Mouse (Mus musculus) frontal cortex, adult 2 months (tissue): ENCODE measurements around the gene Col23a1. TPM values are rescaled to one million over a fixed set of nuclear protein-coding genes. Genes with fewer than 3 reads are reported as not detected.

Experiments used
- DNase-seq, 2 experiments: peaks; one replicate each; pipeline ENCODE4 v3.0.0; 2022; ENCODE audit warnings: low spot score in 1 of 2; ENCODE audit errors: extremely low spot score in 1 of 2
- polyA plus RNA-seq: library from polyadenylated mRNA; depleted of rRNA; stranded (reverse); fragments of >200 nt; gene quantifications from 2 replicates; pipeline ENCODE4 v1.2.3, GENCODE M21; 2012; rRNA removed

Col23a1 gene
- 12.6 and 15.2 TPM in 2 replicates for polyA plus RNA-seq

GRCm38 (mm10) chr11:51289564-51290041 lies at the start of gene Col23a1:
Col23a1 (plus strand) TSS chr11:51289920.
- DNase-seq, result peak in 1 of 2 experiments; percentile 74

DNA sequence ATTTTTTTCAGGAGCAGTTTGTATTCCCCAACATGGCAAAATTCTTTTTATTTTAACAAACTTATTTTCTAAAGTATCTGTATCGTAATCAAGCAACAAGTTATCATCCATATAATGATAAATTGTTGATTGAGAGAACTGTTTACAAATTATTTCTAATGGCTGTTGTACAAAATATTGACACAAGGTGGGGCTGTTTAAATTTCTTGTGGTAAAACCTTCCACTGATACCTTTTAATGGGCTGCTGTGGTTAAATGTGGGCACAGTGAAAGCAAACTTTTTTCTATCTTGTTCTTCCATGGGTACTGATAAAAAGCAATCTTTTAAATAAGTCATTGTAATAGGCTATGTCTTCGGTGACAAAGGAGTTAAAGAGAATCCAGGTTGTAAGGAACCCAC lies 46.8 kb upstream of the Col23a1 start:
- DNase-seq, result no peak

GRCm38 (mm10) chr11:51257006-51257405 lies 32.7 kb upstream of the Col23a1 start:
- DNase-seq, result no peak

DNA sequence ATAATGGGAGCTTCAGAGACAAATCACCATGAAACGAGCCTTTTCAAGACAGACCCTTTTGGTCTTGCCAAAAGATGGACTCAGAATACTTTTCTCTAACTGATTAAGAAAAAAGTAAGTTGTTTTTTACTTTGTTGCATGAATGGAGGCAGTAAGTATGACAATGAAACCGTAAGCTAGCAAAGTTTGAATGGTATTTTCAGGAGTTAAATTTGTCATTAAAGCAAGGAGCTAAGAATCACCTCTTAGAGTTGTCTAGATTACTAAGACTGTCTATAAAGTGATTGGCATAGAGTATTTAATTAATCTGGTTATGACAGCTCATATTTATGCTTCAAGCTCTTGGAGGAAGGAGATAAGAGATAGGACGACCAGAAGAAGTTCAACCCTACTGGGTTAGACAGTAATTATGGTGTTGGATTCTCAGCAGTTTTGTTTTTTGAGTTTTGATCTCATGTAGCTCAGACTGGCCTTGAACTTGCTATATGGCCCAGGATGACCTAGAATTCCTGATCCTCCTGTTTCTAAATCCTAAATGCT lies 28.0 kb upstream of the Col23a1 start, which contains the start of gene Clk4:
TSS of gene Clk4 (plus strand) at position 51 of the 540 bp plus-strand sequence.
- DNase-seq, result no peak

- peak; percentile 96 to 99 for DNase-seq
These were observed 27.1 kb upstream of the Col23a1 start, which contains the start of gene BC049762 for GRCm38 (mm10) chr11:51262342-51263285. BC049762 (minus strand) TSS chr11:51263046.

GRCm38 (mm10) chr11:51263286-51263831 lies 26.4 kb upstream of the Col23a1 start:
- DNase-seq, result peak in 1 of 2 experiments; percentile 48

GRCm38 (mm10) chr11:51264352-51264751 lies 25.4 kb upstream of the Col23a1 start:
- no peak for DNase-seq

DNA sequence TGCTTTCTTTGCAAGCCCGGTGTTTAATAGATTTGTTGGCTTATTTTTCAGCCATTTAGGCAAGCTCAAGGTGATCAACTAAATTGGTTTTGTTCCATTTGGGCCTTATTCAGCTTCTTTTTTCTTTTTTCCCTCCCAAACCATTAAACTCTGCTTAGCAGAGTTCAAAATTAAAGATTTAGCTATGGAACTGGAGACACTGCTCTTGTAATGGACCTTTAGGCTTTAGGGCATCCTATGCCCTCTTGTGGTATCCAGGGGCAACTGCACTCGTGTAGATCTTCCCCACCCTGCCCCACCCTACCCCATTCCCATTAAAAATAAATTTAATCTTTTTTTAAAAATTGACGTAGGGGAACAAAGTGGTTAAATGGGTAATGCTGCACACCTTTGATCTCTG lies 24.4 kb upstream of the Col23a1 start:
- DNase-seq, result peak in 1 of 2 experiments; percentile 43

GRCm38 (mm10) chr11:51274418-51274817 lies 15.3 kb upstream of the Col23a1 start:
- DNase-seq, result no peak

GRCm38 (mm10) chr11:51290066-51290955 lies 591 bp downstream of the Col23a1 start:
- no peak for DNase-seq

- DNase-seq, result no peak
These were observed 4.3 kb downstream of the Col23a1 start for GRCm38 (mm10) chr11:51293956-51294530.

- DNase-seq, result no peak
These were observed 6.0 kb downstream of the Col23a1 start for GRCm38 (mm10) chr11:51295742-51296141.

DNA sequence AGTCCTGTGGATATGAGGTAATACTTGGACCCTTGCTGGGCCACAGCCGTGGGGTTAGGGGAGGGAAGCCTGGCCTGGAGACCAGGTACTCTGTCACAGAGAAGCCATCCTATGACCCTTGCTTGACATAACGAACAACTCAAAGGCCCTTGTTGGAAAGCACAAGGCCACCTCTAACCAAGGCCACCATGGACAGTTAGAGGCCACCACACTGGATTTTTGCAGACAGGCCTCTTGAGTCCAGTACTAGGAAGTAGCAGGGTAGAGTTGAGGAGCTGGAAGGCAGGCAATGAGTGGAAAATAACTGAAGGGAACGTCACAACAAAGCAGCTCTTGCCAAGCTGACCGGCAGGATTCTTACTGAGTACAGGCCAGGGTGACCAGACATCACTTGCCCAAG lies 9.0 kb downstream of the Col23a1 start:
- DNase-seq, result no peak

DNA sequence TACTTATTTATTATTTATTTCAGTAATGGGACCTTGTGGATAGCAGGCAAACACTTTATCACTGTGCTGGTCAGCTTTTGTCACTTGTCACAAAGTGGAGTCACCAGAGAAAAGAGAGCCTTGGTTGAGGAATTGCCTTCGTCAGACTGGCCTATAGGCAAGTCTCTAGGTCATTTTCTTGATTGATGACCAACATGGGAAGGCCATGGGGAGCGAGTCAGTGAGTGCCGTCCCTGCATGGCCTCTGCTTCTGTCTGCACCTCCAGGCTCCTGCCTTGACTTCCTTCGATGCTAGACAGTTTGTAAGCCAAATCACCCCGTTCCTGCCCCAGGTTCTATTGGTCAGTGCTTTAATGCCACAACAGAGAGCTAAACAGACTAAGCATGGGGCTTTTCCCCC lies 12.7 kb downstream of the Col23a1 start:
- no peak for DNase-seq

DNA sequence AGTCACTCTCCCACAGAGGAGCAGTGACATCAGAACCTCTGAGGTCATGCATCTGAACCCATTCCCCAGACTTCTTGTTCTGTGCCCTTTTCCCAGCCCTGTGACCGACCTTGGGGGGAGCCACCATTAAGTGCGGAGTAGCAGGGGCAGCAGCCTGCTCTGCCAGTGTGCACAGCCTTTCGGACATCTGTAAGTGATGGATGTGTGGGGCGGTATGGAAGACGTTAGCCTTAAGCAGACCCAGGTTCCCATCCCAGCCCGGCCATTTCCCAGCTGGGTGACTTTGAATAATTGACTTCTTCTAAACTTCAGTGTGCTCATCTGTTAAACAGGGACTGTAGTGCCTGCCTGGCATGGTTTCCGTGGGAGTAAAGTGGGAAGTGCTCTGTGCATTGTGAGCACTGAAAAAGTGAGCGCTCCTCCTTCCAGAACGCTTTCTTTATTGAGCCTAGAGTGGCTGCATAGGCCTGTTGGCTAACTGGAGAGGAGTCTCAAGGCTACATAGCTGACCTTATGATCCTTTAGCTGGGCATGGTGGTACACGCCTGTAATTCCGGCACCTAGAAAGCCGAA lies 14.3 kb downstream of the Col23a1 start:
- peak in 1 of 2 experiments; percentile 45 for DNase-seq

DNA sequence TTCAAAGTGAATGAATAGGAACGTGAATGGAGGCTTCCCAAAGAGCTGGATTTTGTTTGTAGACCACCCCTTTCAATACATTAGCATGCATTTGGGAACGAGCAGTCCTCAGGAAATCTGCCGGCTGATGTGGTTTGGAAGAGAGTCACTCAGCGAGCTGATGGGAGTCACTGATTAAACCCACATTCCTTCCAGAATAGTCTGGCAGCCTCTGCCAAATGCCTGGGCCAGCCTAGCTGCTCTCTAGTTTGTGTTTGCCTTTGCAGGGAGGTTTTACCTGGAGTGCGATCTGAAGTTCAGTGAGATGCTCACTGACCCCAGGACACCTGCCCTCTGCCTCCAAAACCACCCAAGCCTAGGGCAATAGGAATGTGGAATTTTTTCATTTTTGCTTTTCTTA lies 18.6 kb downstream of the Col23a1 start:
- no peak for DNase-seq

DNA sequence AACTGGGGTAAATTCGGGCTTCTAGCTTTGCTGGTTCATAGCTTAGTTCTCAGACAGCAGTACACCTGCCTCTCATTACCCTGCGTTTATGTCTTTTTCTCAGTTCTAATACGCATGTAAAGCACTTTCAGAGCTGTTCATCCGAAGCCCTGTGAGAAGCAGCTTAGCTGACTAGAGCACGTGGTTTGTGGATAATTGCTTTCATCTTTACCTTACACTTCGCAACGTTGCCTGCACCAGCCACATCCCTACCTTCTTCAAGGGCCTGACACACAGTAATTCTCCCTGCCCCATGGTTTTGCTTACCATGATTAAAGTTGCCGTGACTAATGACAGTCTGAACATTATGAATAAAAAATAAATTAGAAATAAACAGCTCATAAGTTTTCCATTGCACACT lies 22.1 kb downstream of the Col23a1 start:
- DNase-seq, result no peak

GRCm38 (mm10) chr11:51315991-51316810 lies 26.5 kb downstream of the Col23a1 start:
- no peak for DNase-seq

- DNase-seq, result no peak
These were observed 30.9 kb downstream of the Col23a1 start for GRCm38 (mm10) chr11:51320609-51321008.
